Mouse (Mus musculus) lung, adult 18-20 months (tissue): ENCODE data around the gene Ccdc159.
A peak's percentile ranks its signal among the peaks of the same experiment; 100 is the strongest.

Experiments used
- DNase-seq, 2 experiments: peaks; one replicate each; pipeline ENCODE4 v3.0.0; 2022; ENCODE audit warnings: mixed read lengths in 2 of 2

Ccdc159 gene

DNA sequence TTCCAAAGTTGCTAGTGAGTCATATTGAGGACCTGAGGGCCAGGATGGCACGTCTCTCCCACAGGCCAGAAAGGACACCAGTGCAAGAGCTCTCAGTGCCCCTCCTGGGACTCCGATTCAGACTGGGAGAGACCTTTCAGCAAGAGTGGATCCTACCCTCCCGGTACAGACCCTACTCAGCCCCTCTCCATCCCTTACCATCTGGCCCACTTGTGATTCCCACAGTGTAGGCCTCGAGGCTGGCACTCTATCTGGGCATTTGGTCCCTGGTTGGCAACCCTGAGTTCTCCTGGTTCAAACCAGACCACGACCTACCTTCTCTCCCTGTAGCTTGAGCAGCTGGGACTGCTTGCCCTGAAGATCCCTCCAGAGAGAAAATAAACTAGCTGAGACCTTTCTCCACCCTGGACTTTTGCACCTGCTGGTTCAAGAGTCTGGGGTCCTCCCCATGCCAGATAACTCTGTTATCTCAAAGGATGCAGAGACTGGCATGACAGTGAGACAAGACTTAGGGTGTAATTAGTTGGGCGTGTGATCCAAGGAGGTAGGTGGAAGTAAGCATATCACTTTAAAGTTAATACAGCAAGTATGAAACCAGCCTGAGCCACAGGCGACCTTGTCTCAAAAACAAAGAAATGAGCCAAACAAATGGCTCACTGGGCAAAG lies 8.3 kb downstream of the Ccdc159 start:
- no peak for DNase-seq

- peak; percentile 96 to 98 for DNase-seq
These were observed 9.7 kb downstream of the Ccdc159 start, which contains the start of gene Plppr2 for GRCm38 (mm10) chr9:21936692-21937570. Gene Plppr2, plus strand, starts transcription at chr9:21937033.

GRCm38 (mm10) chr9:21937711-21938175 lies 10.5 kb downstream of the Ccdc159 start:
- no peak for DNase-seq

GRCm38 (mm10) chr9:21938234-21938855 lies 11.1 kb downstream of the Ccdc159 start:
- no peak for DNase-seq

GRCm38 (mm10) chr9:21943046-21943445 lies 15.8 kb downstream of the Ccdc159 start:
- DNase-seq: no peak

DNA sequence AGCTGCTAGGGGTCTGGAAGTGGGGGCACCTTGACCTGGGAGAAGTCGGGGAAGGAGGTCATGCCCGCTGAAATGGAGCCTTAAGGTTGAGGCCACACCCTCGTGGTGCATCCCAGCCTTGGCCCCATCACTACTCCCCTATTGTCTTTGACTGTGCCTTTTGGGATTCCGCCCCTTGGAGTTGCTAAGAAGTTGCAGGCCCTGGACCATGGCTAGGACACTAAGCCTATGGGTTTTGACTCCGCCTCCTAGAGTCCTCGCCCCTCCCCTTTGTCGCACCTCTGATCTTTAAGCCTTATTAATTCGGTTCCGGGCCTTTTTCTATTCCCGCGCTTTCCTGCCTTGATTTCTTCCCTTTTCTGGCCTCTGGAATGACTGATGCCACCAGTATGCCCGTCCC lies 16.4 kb downstream of the Ccdc159 start:
- DNase-seq: no peak

- DNase-seq: no peak
These were observed 17.0 kb downstream of the Ccdc159 start for GRCm38 (mm10) chr9:21944267-21944666.

- no peak for DNase-seq
These were observed 20.4 kb downstream of the Ccdc159 start for GRCm38 (mm10) chr9:21947540-21948130.

- DNase-seq: no peak
These were observed 20.9 kb downstream of the Ccdc159 start for GRCm38 (mm10) chr9:21948146-21948545.

- no peak for DNase-seq
These were observed 21.5 kb downstream of the Ccdc159 start for GRCm38 (mm10) chr9:21948790-21949189.

DNA sequence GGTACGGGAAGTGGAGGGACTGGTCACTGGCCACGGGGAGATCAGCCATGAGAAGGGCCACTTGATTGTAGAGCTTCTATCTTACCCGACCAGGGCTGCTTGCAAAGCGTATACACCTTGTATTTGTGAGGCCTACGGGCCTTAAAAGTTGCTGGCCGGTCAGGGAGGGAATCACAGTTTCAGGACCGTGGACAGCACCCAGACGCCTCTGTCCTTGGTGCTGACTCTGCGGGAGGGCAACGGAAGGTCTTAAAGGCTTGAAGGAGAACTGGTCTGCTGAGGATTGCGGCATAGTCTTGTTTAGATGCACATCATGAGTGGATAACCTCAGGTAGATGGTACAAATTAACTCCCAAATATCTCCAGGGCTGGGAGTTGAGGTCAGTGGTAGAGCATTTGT lies 23.1 kb downstream of the Ccdc159 start:
- DNase-seq: peak; percentile 46 to 52

DNA sequence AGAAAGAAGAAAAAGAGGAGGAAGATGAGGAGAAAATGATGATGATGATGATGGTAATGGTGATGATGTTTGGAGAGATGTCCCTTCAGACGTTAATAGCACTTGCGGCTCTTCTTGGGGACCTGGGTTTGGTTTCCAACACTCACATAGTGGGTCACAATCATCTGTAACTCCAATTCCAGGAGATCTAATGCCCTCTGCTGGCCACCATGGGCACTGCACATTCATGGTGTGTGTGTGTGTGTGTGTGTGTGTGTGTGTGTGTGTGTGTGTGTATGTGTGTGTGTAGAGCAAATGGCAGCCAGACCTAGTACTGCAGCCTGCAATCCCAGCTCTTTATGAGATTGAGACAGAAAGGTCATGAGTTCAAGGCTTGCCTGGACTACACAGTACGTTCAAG lies 24.7 kb downstream of the Ccdc159 start:
- DNase-seq: no peak

DNA sequence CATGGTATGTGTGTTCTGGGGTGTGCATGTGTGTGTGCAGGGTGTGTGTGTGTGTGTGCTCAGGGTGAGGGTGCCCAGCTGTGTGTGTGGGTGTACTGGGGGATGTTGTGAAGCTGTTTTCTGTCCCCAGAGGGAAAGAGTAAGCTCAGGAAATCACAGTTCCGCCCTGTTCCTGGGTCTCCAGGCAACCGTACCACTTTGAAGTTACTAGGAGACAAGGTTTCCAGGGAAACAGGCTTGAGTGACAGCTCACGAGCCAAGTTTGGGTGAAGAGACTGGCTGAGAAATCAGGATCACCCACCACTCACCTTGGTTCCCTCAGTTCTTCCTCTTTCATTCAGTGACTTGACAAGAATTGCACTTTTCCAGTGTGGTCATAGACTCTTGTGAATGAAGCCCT lies 26.3 kb downstream of the Ccdc159 start:
- no peak for DNase-seq

DNA sequence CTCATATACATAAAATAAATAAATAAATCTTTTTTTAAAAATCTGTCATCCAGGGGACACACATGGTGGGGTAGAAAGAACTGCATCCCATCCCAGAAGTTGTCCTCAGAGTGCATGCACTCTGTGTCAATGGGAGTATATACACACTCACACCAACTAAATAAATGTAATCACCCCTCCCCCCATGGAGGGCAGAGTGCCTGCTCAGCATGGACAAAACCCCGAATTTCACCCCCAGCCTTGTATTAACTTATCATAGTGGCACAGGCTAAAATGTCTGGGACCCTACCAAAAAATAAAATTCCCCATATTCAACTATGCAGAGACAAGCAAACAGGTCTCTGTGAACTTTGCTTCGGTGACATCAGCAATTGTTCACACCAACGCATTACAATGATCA lies 27.4 kb downstream of the Ccdc159 start:
- DNase-seq: no peak

DNA sequence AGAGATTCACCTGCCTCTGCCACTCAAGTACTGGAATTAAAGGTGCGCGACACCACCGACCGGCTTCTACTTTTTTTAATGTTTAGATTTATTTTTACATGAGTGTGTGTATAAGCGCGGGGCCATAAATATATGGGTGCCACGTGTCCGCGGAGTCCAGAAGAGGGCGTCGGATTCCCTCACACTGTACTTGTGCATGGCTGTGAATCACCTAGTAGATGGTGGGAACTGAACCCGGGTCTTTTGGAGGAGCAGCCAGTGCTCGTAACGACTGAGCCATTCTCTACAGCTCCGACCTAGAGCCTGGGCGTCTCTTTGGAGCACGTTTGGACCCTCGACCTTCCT lies 27.9 kb downstream of the Ccdc159 start:
- no peak for DNase-seq

- DNase-seq: peak; percentile 99
These were observed 28.5 kb downstream of the Ccdc159 start, which contains the start of gene Swsap1 for GRCm38 (mm10) chr9:21955570-21956281. Gene Swsap1, plus strand, starts transcription at chr9:21955755.

DNA sequence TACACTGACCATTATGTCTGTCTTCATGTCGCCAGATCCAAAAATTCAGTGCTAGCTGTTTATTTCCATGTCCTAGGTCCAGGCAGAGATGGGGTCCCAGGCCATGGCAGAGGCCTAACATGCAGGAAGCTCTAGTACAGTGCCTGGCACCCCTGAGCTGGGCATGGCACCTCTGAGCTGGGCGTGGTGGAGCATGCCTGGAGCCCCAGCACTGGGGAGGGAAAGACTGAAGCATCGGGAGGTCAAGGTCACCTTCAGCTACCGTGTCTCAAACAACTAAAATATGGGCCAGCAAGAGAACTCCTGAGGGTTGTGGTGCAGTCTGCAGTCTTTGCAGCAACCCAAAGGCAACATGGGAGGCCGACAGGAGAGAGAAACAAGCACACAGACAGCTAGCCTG lies 31.1 kb downstream of the Ccdc159 start:
- no peak for DNase-seq

DNA sequence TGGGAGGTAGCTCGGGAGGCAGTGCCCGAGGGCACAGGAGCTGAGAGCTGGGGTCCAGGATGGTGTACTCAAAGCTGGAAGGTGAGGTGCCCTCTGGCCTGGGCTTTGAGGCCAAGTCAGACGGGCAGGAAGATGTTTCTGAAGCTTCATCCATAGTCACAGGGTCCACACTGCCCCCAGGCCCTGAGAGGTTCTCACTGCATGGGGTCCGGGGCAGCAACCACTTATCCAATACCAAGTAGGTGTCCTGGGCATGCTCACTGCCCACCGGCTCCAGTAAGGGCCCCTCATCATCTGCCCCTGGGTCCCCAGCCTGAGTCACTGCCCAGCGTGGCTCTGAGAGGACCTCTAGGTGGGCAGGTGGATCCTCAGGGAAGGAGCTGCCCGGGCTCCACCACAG lies 32.0 kb downstream of the Ccdc159 start:
- no peak for DNase-seq

GRCm38 (mm10) chr9:21960135-21960534 lies 32.9 kb downstream of the Ccdc159 start:
- DNase-seq: no peak

GRCm38 (mm10) chr9:21960558-21961208 lies 33.4 kb downstream of the Ccdc159 start:
- peak; percentile 51 for DNase-seq

GRCm38 (mm10) chr9:21961366-21961980 lies 34.2 kb downstream of the Ccdc159 start:
- peak; percentile 25 to 55 for DNase-seq
